Mouse (Mus musculus): ENCODE data around the gene Zcchc24.

- TF ChIP-seq POLR2A (IDR thresholded peaks at IDR 0.05; ENCODE audit: low read depth, low read length) (no peak), CTCF (conservative IDR thresholded peaks at IDR 0.05; ENCODE audit: insufficient read depth, insufficient read length, low read depth, low read length) (no peak)
Observed at GRCm38 (mm10) chr14:25708451-25708850, 60.4 kb downstream of the Zcchc24 start.

Data from kidney, adult 2 months (tissue).